In genomic region chr4:92000263-92000662, GRCm38 (mm10) we compare ENCODE assay signal across 26 mouse cellular contexts.
DNase-seq lines count a peak whose midpoint lies in the region; ATAC-seq and TF ChIP-seq lines count a peak whose summit lies in the region.
"Had no signal": no experiment of that assay in that cellular context is flagged by ENCODE, and none has a peak within 500 bp of the region (broad histone marks: within the 10 kb centered on the region; RNA-seq: fewer than 3 reads in every experiment).

No protein-coding gene starts in this region.

- no peaks in the 10 kb centered on the region for H3K9me3 ChIP-seq in midbrain, embryonic 14.5 days (ENCODE audit: control insufficient read depth, low read length)
- H3K9me3 ChIP-seq in midbrain, embryonic 15.5 days = no peaks in the 10 kb centered on the region
- no peaks in the 10 kb centered on the region for H3K9me3 ChIP-seq in kidney, embryonic 16.5 days (ENCODE audit: low read length)
- H3K9me3 ChIP-seq: embryonic facial prominence, embryonic 12.5 days; embryonic facial prominence, embryonic 15.5 days; heart, embryonic 15.5 days; hindbrain, embryonic 13.5 days; intestine, embryonic 15.5 days had no signal

- WGBS in midbrain, embryonic 14.5 days = 74% methylated on average over 4 of the region's 4 CpGs
- 72% methylated on average over 4 of the region's 4 CpGs for WGBS in midbrain, embryonic 15.5 days
- WGBS in kidney, embryonic 16.5 days = 80% methylated on average over 4 of the region's 4 CpGs
- 66% methylated on average over 4 of the region's 4 CpGs for WGBS in lung, adult 2 months

- H3ac ChIP-seq in myocyte (ENCODE audit: control insufficient read depth, insufficient read length) = no peak overlapping the region

- DNase-seq in midbrain, embryonic 14.5 days = peak; percentile 5
- DNase-seq in NIH3T3 (ENCODE audit: low read depth) = peak; percentile 6
- DNase-seq in lung, adult 2 months = no peak
- DNase-seq: adrenal gland, adult 8-10 months; adrenal gland, postnatal 25 days; cerebellum, adult 18-20 months; cerebellum, adult 9-10 months; cerebellum, postnatal 14 days; forebrain, postnatal 0 days; gastrocnemius, postnatal 25 days; heart, adult 18-20 months; heart, postnatal 10 days; heart, postnatal 36 days had no signal

- TF ChIP-seq POLR2A in myocyte (IDR thresholded peaks at IDR 0.05; ENCODE audit: insufficient read length, low read depth) = no peak
- TF ChIP-seq POLR2A in lung, adult 2 months (IDR thresholded peaks at IDR 0.05; ENCODE audit: borderline replicate concordance, extremely low read depth, low read depth, low read length) = no peak

- no peak overlapping the region for H3K9ac ChIP-seq in midbrain, embryonic 14.5 days (replicated peaks; ENCODE audit: low read length)
- no peak overlapping the region for H3K9ac ChIP-seq in midbrain, embryonic 15.5 days
- no peak overlapping the region for H3K9ac ChIP-seq in kidney, embryonic 16.5 days (replicated peaks; ENCODE audit: low read length)
- H3K9ac ChIP-seq: embryonic facial prominence, embryonic 12.5 days; embryonic facial prominence, embryonic 15.5 days; forebrain, postnatal 0 days; heart, embryonic 12.5 days; heart, embryonic 15.5 days; hindbrain, embryonic 13.5 days; intestine, embryonic 15.5 days had no signal

- no peak overlapping the region for H3K27ac ChIP-seq in midbrain, embryonic 14.5 days (replicated peaks; ENCODE audit: low read depth, low read length)
- no peak overlapping the region for H3K27ac ChIP-seq in midbrain, embryonic 15.5 days
- no peak overlapping the region for H3K27ac ChIP-seq in kidney, embryonic 16.5 days (ENCODE audit: low read length)
- H3K27ac ChIP-seq: embryonic facial prominence, embryonic 12.5 days; embryonic facial prominence, embryonic 15.5 days; heart, embryonic 15.5 days; hindbrain, embryonic 10.5 days; hindbrain, embryonic 13.5 days; intestine, embryonic 15.5 days had no signal

- no peaks in the 10 kb centered on the region for H3K36me3 ChIP-seq in midbrain, embryonic 14.5 days (ENCODE audit: control insufficient read depth, insufficient read depth, low read length)
- H3K36me3 ChIP-seq in midbrain, embryonic 15.5 days (replicated peaks) = no peaks in the 10 kb centered on the region
- no peaks in the 10 kb centered on the region for H3K36me3 ChIP-seq in myocyte (ENCODE audit: control insufficient read depth, insufficient read depth)
- H3K36me3 ChIP-seq in kidney, embryonic 16.5 days (ENCODE audit: insufficient read depth, low read length) = no peaks in the 10 kb centered on the region
- H3K36me3 ChIP-seq: embryonic facial prominence, embryonic 12.5 days; embryonic facial prominence, embryonic 15.5 days; heart, embryonic 12.5 days; heart, embryonic 15.5 days; hindbrain, embryonic 10.5 days; hindbrain, embryonic 13.5 days; intestine, embryonic 15.5 days had no signal

- H3K4me1 ChIP-seq in midbrain, embryonic 14.5 days (ENCODE audit: control insufficient read depth, insufficient read depth, low read length) = no peaks in the 10 kb centered on the region
- no peaks in the 10 kb centered on the region for H3K4me1 ChIP-seq in midbrain, embryonic 15.5 days
- H3K4me1 ChIP-seq in kidney, embryonic 16.5 days (ENCODE audit: insufficient read depth, low read length) = no peaks in the 10 kb centered on the region
- H3K4me1 ChIP-seq in lung, adult 2 months (ENCODE audit: control insufficient read depth, insufficient read depth, low read length) = no peaks in the 10 kb centered on the region
- H3K4me1 ChIP-seq: embryonic facial prominence, embryonic 12.5 days; embryonic facial prominence, embryonic 15.5 days; heart, embryonic 12.5 days; heart, embryonic 15.5 days; hindbrain, embryonic 10.5 days; hindbrain, embryonic 13.5 days; intestine, embryonic 15.5 days had no signal

- no peaks in the 10 kb centered on the region for H3K27me3 ChIP-seq in midbrain, embryonic 14.5 days (ENCODE audit: control insufficient read depth, insufficient read depth, low read length)
- no peaks in the 10 kb centered on the region for H3K27me3 ChIP-seq in midbrain, embryonic 15.5 days (replicated peaks)
- H3K27me3 ChIP-seq in myocyte (ENCODE audit: control insufficient read depth, insufficient read depth, insufficient read length) = no peaks in the 10 kb centered on the region
- no peaks in the 10 kb centered on the region for H3K27me3 ChIP-seq in kidney, embryonic 16.5 days (ENCODE audit: insufficient read depth, low read length)
- H3K27me3 ChIP-seq: embryonic facial prominence, embryonic 12.5 days; embryonic facial prominence, embryonic 15.5 days; heart, embryonic 12.5 days; heart, embryonic 15.5 days; hindbrain, embryonic 13.5 days; intestine, embryonic 15.5 days had no signal

- no peaks in the 10 kb centered on the region for H3K79me2 ChIP-seq in myocyte (ENCODE audit: control insufficient read depth, insufficient read depth)

- no peak overlapping the region for H3K4me2 ChIP-seq in midbrain, embryonic 14.5 days (ENCODE audit: low read length)
- H3K4me2 ChIP-seq in midbrain, embryonic 15.5 days = no peak overlapping the region
- no peak overlapping the region for H3K4me2 ChIP-seq in myocyte (ENCODE audit: low read depth)
- H3K4me2 ChIP-seq in kidney, embryonic 16.5 days (replicated peaks; ENCODE audit: low read depth, low read length) = no peak overlapping the region
- H3K4me2 ChIP-seq: embryonic facial prominence, embryonic 12.5 days; embryonic facial prominence, embryonic 15.5 days; heart, embryonic 12.5 days; heart, embryonic 15.5 days; hindbrain, embryonic 13.5 days; intestine, embryonic 15.5 days had no signal

- TF ChIP-seq CTCF in lung, adult 2 months (IDR thresholded peaks at IDR 0.05; ENCODE audit: insufficient read depth, low read length) = no peak

- ATAC-seq in midbrain, embryonic 14.5 days (ENCODE audit: low FRiP score, low TSS enrichment) = no peak
- ATAC-seq in midbrain, embryonic 15.5 days (replicated peaks) = no peak
- ATAC-seq in kidney, embryonic 16.5 days (ENCODE audit: low FRiP score, low TSS enrichment) = no peak
- ATAC-seq: CD4-positive, CD25-positive, alpha-beta regulatory T cell, adult 4 months; forebrain, embryonic 14.5 days; forebrain, postnatal 0 days; hindbrain, embryonic 16.5 days; intestine, embryonic 15.5 days had no signal

- H3K4me3 ChIP-seq in midbrain, embryonic 14.5 days (replicated peaks; ENCODE audit: low read depth, low read length) = no peak overlapping the region
- H3K4me3 ChIP-seq in midbrain, embryonic 15.5 days = no peak overlapping the region
- no peak overlapping the region for H3K4me3 ChIP-seq in myocyte
- H3K4me3 ChIP-seq in kidney, embryonic 16.5 days (ENCODE audit: low read length) = no peak overlapping the region
- no peak overlapping the region for H3K4me3 ChIP-seq in lung, adult 2 months (replicated peaks; ENCODE audit: extremely low read depth, low read depth, low read length)
- H3K4me3 ChIP-seq: embryonic facial prominence, embryonic 12.5 days; embryonic facial prominence, embryonic 15.5 days; heart, embryonic 12.5 days; heart, embryonic 15.5 days; hindbrain, embryonic 10.5 days; hindbrain, embryonic 13.5 days; intestine, embryonic 15.5 days had no signal

TF ChIP-seq in myocyte, 11 proteins besides CTCF, POLR2A, EP300 and RAD21:
- no peak for TF ChIP-seq MAX (IDR thresholded peaks at IDR 0.05; ENCODE audit: low read depth)
- TF ChIP-seq POLR2AphosphoS2 (IDR thresholded peaks at IDR 0.05; ENCODE audit: insufficient read length, low read depth) = no peak
- no peak for TF ChIP-seq USF1 (IDR thresholded peaks at IDR 0.05; ENCODE audit: low read depth)
- peak; percentile 90 for TF ChIP-seq CEBPB (IDR thresholded peaks at IDR 0.05; ENCODE audit: insufficient read depth, poor library complexity, severe bottlenecking)
- no peak for TF ChIP-seq MYOD1 (IDR thresholded peaks at IDR 0.05; ENCODE audit: control insufficient read depth in 1 of 3, insufficient read length in 2 of 3, low read depth in 2 of 3)
- no peak for TF ChIP-seq E2F4 (IDR thresholded peaks at IDR 0.05; ENCODE audit: insufficient read depth)
